Mouse (Mus musculus) liver, postnatal 0 days (tissue): Measurements from ENCODE around the gene Pde1c. TPM values are rescaled to one million over a fixed set of nuclear protein-coding genes. Genes with fewer than 3 reads are reported as not detected.
A peak's percentile ranks its signal among the peaks of the same experiment; 100 is the strongest.

Source experiments
- ATAC-seq: fragments of 200-750 bp; cut with Nextera tagmentation; 2 replicates; pipeline ENCODE4 v1.8.0; 2017; ENCODE audit warnings: mild to moderate bottlenecking, moderate library complexity
- DNase-seq: peaks from one replicate; pipeline ENCODE4 v3.0.0-alpha.2; 2016
- H3K27ac ChIP-seq: fragments of 300-500 bp; sonication (generic); 2 replicates; pipeline ENCODE4 v1.5.1; 2014; ENCODE audit warnings: antibody characterized with exemption, moderate library complexity, mild to moderate bottlenecking, low read depth
- H3K27me3 ChIP-seq: fragments of 300-500 bp; sonication (generic); 2 replicates; pipeline ENCODE4 v1.6.1; 2014; ENCODE audit warnings: low read length, control low read depth, mixed read lengths; ENCODE audit not compliant: insufficient read depth
- H3K36me3 ChIP-seq: fragments of 300-500 bp; sonication (generic); replicated peaks from 2 replicates; pipeline ENCODE4 v1.6.1; 2014; ENCODE audit warnings: mild to moderate bottlenecking, control low read depth, low read length, moderate library complexity, mixed read lengths; ENCODE audit not compliant: insufficient read depth
- H3K4me1 ChIP-seq: fragments of 300-500 bp; sonication (generic); 2 replicates; pipeline ENCODE4 v1.6.1; 2014; ENCODE audit warnings: antibody characterized with exemption, mild to moderate bottlenecking, control low read depth; ENCODE audit not compliant: insufficient read depth
- H3K4me2 ChIP-seq: fragments of 300-500 bp; sonication (generic); 2 replicates; pipeline ENCODE4 v1.6.1; 2014; ENCODE audit warnings: low read depth, mild to moderate bottlenecking, low read length, moderate library complexity, mixed read lengths
- H3K4me3 ChIP-seq: fragments of 300-500 bp; sonication (generic); 2 replicates; pipeline ENCODE4 v1.5.1; 2014; ENCODE audit warnings: low read depth, low read length
- H3K9ac ChIP-seq: fragments of 300-500 bp; sonication (generic); replicated peaks from 2 replicates; pipeline ENCODE4 v1.6.1; 2014; ENCODE audit warnings: mild to moderate bottlenecking, moderate library complexity
- H3K9me3 ChIP-seq: fragments of 300-500 bp; sonication (generic); 2 replicates; pipeline ENCODE4 v1.6.1; 2016; ENCODE audit warnings: mild to moderate bottlenecking, control low read depth, low read length, mixed read lengths
- CTCF ChIP-seq: sonication (generic); IDR thresholded peaks from 2 replicates; pipeline ENCODE4 v1.5.1; 2016; ENCODE audit warnings: antibody characterized with exemption, low read depth
- EP300 ChIP-seq: IDR thresholded peaks from 2 replicates; pipeline ENCODE4 v1.6.1; 2016; ENCODE audit warnings: antibody characterized with exemption, low read depth, mild to moderate bottlenecking
- WGBS: fragments of 180-500 bp; shearing (Covaris S2); extraction: QIAGEN DNeasy Blood & Tissue Kit; methylation state at CpG from one replicate; pipeline ENCODE4 v1.1.7; 2014; ENCODE audit not compliant: insufficient replicate concordance; 5-methylcytosine and 5-hydroxymethylcytosine counted together
- polyA plus RNA-seq: library from polyadenylated mRNA; unstranded; fragments of >200 nt; fragmentation: Nextera tagmentation; extraction: Ambion mirVana; gene quantifications from 2 replicates; pipeline ENCODE4 v1.2.1, GENCODE M21; 2015

Gene Pde1c
- polyA plus RNA-seq, 1 experiment from 2014 or later: 0.39 TPM

DNA sequence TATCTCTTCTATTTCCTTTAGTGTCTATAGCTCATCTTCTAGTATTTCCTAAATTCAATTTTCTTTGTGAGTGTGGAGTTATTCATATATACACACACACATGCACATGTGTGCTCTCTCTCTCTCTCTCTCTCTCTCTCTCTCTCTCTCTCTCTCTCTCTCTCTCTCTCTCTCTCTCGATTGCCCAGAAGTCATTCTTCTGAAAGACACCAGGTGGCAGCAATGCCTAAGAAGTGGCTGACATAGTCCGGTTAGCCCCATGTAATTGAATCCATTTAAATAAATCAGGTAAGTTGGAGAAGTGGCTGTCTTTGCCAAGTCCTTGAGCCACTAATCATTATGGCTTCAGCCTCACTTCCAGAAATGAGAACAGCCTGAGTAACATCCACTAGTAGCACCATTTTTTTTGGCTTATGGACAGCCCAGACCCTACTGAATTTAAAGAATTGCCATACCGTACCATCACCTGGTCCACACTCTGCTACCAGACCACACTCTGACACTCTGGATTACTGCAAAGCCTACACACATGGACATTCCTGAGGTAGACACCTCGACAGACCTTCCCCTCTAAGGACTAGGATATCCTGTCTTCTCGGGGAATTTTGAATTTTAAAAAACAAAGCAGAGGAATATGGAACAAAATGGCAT, 502.1 kb downstream of the Pde1c start:
- Histone ChIP-seq H3K4me1 (no peaks in the 10 kb centered on the region), H3K4me3 (no peak overlapping the region), H3K9me3 (no peaks in the 10 kb centered on the region), H3K27me3 (no peaks in the 10 kb centered on the region), H3K36me3 (no peaks in the 10 kb centered on the region), H3K27ac (no peak overlapping the region), H3K4me2 (no peak overlapping the region), H3K9ac (no peak overlapping the region)
- DNase-seq (peak; percentile 26), ATAC-seq (0 out of 2 replicates have a peak, but pooled peaks have one; percentile 25)
- TF ChIP-seq CTCF (peak; percentile 67), EP300 (no peak)
- 37% methylated on average over 5 of the region's 5 CpGs for WGBS

DNA sequence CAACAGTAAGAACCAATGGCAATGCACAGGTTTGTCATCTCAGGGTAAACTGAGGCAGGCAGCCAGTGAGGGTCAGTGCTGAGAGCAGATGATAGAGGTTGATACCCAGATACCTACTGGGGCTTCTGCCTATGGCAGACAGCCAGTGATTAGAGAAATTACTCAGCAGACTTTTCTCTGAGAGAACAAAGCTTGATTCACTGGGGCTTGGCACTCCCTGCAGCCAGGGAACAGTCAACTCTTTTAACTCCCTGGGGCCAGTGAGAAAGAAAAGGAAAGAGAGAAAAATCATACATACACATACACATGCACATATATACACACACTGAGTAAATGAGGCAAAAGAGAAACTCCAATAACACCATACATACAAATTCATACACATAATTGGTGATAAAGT, 505.2 kb downstream of the Pde1c start:
- no peak for TF ChIP-seq CTCF
- no peak for TF ChIP-seq EP300
- DNase-seq: no peak
- Histone ChIP-seq H3K27ac (no peak overlapping the region), H3K9me3 (no peaks in the 10 kb centered on the region), H3K4me1 (no peaks in the 10 kb centered on the region), H3K36me3 (no peaks in the 10 kb centered on the region), H3K9ac (no peak overlapping the region), H3K4me2 (no peak overlapping the region), H3K27me3 (no peaks in the 10 kb centered on the region), H3K4me3 (no peak overlapping the region)
- no peak for ATAC-seq

DNA sequence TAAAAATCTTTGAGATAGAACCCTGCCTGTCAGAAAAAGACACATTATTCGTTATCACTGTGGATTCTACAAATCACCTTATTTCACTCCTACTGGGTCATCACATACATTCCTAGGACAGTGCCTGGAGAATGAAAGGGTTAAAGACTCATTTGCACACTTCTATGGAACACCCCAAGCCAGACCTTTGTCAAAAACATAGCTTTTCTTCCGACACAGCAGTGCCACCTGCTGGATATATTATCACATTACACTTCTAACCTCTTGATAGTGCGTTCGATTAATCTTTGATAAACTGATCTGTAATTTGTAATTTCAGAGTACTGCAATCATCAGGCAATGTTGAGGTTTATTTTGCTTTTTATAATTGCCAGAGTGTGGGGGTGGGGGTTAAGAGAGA, 519.8 kb downstream of the Pde1c start:
- 32% methylated on average over 4 of the region's 4 CpGs for WGBS
- no peaks in the 10 kb centered on the region for H3K9me3 ChIP-seq
- H3K9ac ChIP-seq: no peak overlapping the region
- H3K4me3 ChIP-seq: no peak overlapping the region
- TF ChIP-seq EP300 (no peak), CTCF (peak; percentile 70)
- no peak for DNase-seq
- no peak overlapping the region for H3K4me2 ChIP-seq
- no peaks in the 10 kb centered on the region for H3K4me1 ChIP-seq
- ATAC-seq: no peak
- H3K27me3 ChIP-seq: no peaks in the 10 kb centered on the region
- H3K36me3 ChIP-seq: no peaks in the 10 kb centered on the region
- no peak overlapping the region for H3K27ac ChIP-seq

DNA sequence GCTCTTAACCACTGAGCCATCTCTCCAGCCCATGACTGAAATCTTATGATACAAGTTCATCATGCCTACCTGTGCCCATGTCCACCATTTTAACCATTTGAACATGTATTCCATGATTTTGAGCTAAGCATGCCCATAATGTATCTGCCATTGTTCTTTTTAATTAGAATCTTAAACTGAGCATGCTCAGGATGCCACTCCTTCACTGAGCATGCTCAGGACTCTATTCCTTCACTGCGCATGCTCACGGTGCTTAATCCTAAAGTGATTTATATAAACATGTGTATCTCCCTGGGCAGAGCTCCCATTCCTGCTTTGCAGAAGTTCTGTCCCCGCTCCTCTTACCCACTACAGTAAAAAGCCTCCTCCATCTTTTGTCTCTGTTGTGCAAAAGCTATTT, 520.3 kb downstream of the Pde1c start:
- H3K27me3 ChIP-seq: no peaks in the 10 kb centered on the region
- DNase-seq: no peak
- ATAC-seq: no peak
- H3K9ac ChIP-seq: no peak overlapping the region
- no peaks in the 10 kb centered on the region for H3K36me3 ChIP-seq
- H3K4me1 ChIP-seq: no peaks in the 10 kb centered on the region
- no peak overlapping the region for H3K4me2 ChIP-seq
- TF ChIP-seq EP300 (no peak), CTCF (no peak)
- 84% methylated on average over 3 of the region's 3 CpGs for WGBS
- H3K27ac ChIP-seq: no peak overlapping the region
- no peak overlapping the region for H3K4me3 ChIP-seq
- H3K9me3 ChIP-seq: no peaks in the 10 kb centered on the region

DNA sequence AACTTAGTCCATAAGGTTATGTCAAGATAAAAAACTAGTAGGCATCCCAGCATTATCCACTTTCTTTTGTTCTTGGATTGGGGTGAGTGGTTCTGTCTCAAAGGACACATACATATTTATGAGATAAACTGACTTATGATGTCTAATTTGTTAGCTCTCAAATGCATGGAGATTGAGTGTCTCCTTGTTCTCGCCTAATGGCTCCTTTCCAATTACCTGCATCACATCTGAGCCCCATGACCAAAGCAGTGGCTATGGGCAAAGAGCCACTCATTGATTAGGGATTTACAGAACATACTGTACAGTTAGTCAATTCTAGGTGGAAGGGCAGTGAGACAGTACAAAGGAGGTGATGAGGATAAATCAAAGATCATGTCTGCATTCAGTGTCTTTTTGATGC, 524.2 kb downstream of the Pde1c start:
- no peak overlapping the region for H3K27ac ChIP-seq
- no peak for ATAC-seq
- WGBS: 82% methylated on average over 1 of the region's 1 CpGs
- TF ChIP-seq EP300 (no peak), CTCF (no peak)
- H3K9me3 ChIP-seq: no peaks in the 10 kb centered on the region
- no peak for DNase-seq
- H3K4me3 ChIP-seq: no peak overlapping the region
- H3K4me1 ChIP-seq: no peaks in the 10 kb centered on the region
- no peaks in the 10 kb centered on the region for H3K36me3 ChIP-seq
- no peak overlapping the region for H3K4me2 ChIP-seq
- no peak overlapping the region for H3K9ac ChIP-seq
- no peaks in the 10 kb centered on the region for H3K27me3 ChIP-seq

DNA sequence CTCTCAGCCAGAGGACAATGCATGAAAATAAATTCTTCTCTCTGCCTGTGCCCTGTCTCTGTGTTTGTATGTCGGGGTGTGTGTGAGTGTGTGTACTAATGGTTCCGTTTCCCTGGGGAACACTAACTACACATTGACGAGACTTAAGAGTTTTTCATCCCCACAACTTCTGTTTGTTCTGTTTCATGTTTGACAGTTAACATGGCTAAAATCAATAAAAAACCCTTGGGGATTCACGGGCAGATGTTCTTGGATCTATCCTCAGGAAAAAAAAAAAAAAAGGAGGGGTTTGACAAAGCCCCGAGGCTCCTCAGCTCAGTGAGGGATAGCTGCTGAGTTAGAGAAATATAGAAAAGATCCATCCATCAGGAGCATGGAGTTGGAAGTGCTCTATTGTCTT, 524.6 kb downstream of the Pde1c start:
- TF ChIP-seq CTCF: no peak
- TF ChIP-seq EP300: no peak
- no peak overlapping the region for H3K4me3 ChIP-seq
- no peak for DNase-seq
- no peaks in the 10 kb centered on the region for H3K27me3 ChIP-seq
- no peaks in the 10 kb centered on the region for H3K9me3 ChIP-seq
- ATAC-seq: no peak
- H3K4me2 ChIP-seq: no peak overlapping the region
- no peak overlapping the region for H3K9ac ChIP-seq
- 60% methylated on average over 5 of the region's 5 CpGs for WGBS
- no peak overlapping the region for H3K27ac ChIP-seq
- no peaks in the 10 kb centered on the region for H3K36me3 ChIP-seq
- no peaks in the 10 kb centered on the region for H3K4me1 ChIP-seq
